Mouse (Mus musculus) intestine, embryonic 15.5 days (tissue): ENCODE data around the gene Dpysl5. TPM values are rescaled to one million over a fixed set of nuclear protein-coding genes. Genes with fewer than 3 reads are reported as not detected.

ENCODE experiments used
- ATAC-seq: fragments of 200-750 bp; cut with Nextera tagmentation; 2 replicates; pipeline ENCODE4 v1.8.0; 2017; ENCODE audit warnings: moderate TSS enrichment, moderate library complexity
- H3K27ac ChIP-seq: fragments of 300-500 bp; sonication (generic); 2 replicates; pipeline ENCODE4 v1.5.1; 2015; ENCODE audit warnings: mild to moderate bottlenecking, inconsistent platforms
- H3K27me3 ChIP-seq: fragments of 300-500 bp; sonication (generic); replicated peaks from 2 replicates; pipeline ENCODE4 v1.6.1; 2015; ENCODE audit warnings: inconsistent platforms
- H3K36me3 ChIP-seq: fragments of 300-500 bp; sonication (generic); 2 replicates; pipeline ENCODE4 v1.6.1; 2015; ENCODE audit warnings: inconsistent platforms
- H3K4me1 ChIP-seq: fragments of 300-500 bp; sonication (generic); replicated peaks from 2 replicates; pipeline ENCODE4 v1.6.1; 2015; ENCODE audit warnings: inconsistent platforms
- H3K4me2 ChIP-seq: fragments of 300-500 bp; sonication (generic); replicated peaks from 2 replicates; pipeline ENCODE4 v1.6.1; 2015; ENCODE audit warnings: mild to moderate bottlenecking, inconsistent platforms
- H3K4me3 ChIP-seq: fragments of 300-500 bp; sonication (generic); replicated peaks from 2 replicates; pipeline ENCODE4 v1.5.1; 2015; ENCODE audit warnings: inconsistent platforms
- H3K9ac ChIP-seq: fragments of 300-500 bp; sonication (generic); 2 replicates; pipeline ENCODE4 v1.6.1; 2015; ENCODE audit warnings: inconsistent platforms
- H3K9me3 ChIP-seq: fragments of 300-500 bp; sonication (generic); 2 replicates; pipeline ENCODE4 v1.6.1; 2016; ENCODE audit warnings: inconsistent platforms
- WGBS: fragments of 180-500 bp; shearing (Covaris S2); methylation state at CpG from one replicate; pipeline ENCODE4 v1.1.7; 2015; 5-methylcytosine and 5-hydroxymethylcytosine counted together
- polyA plus RNA-seq: library from polyadenylated mRNA; unstranded; fragments of >200 nt; fragmentation: Nextera tagmentation; extraction: Ambion mirVana; gene quantifications from 2 replicates; pipeline ENCODE4 v1.2.1, GENCODE M21; 2015

Gene Dpysl5
- polyA plus RNA-seq, 1 experiment from 2014 or later: 7.1 TPM

DNA sequence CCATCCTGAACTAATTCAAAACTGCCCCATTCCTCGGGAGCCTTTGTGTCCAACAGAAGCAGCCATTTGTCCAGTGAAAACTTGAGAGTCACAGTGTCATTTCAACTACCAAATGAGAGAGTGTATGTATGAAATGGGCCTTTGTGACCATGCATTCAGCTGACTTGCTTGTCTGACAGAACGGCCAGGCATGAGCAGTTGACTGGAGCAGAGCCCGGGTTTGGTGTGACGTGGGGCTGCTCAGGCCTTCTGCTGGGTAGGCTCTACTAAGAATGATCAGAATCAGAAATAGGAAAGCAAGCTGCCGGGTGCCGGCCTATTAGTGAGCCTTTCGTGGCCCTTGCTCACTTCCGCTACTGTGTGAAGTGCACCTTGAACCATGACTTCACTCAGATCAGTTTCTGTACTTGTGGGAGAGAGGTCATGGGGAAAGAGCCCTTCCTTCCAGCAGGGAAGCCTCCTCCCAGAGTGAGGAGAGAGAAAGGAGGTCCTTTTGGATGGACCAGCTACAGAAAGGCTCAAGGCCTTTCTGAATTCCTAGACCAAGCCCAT lies 107.5 kb downstream of the Dpysl5 start:
- H3K9me3 ChIP-seq: no peaks in the 10 kb centered on the region
- no peak overlapping the region for H3K4me3 ChIP-seq
- no peak overlapping the region for H3K27ac ChIP-seq
- H3K36me3 ChIP-seq: no peaks in the 10 kb centered on the region
- ATAC-seq: no peak
- H3K4me2 ChIP-seq: no peak overlapping the region
- 94% methylated on average over 8 of the region's 8 CpGs for WGBS
- no peak overlapping the region for H3K9ac ChIP-seq
- H3K27me3 ChIP-seq: no peaks in the 10 kb centered on the region
- peaks cover 5% of the 10 kb centered on the region for H3K4me1 ChIP-seq

DNA sequence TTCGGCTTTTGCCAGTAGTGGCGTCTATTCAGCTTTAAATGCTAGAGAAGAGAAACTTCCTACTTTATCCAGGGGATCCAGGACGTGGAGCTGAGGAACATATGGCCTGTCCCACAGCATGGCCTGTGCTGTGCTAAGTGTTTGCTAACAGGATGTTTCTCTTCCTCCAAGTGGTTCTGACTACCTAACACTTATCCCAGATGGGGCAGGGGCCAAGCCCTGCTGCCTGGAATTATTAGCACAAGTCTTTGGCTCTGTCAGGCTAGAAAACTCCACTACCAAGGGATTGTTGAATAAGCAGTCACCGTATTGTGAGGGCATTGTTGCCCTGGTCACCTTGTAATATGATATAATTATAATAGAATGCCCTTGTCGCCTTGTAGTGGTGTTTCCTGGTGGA lies 111.3 kb downstream of the Dpysl5 start:
- 73% methylated on average over 5 of the region's 5 CpGs for WGBS
- Histone ChIP-seq H3K9ac (no peak overlapping the region), H3K36me3 (no peaks in the 10 kb centered on the region), H3K4me1 (no peaks in the 10 kb centered on the region), H3K9me3 (no peaks in the 10 kb centered on the region), H3K27ac (no peak overlapping the region), H3K4me3 (no peak overlapping the region), H3K27me3 (no peaks in the 10 kb centered on the region), H3K4me2 (no peak overlapping the region)
- ATAC-seq: no peak

DNA sequence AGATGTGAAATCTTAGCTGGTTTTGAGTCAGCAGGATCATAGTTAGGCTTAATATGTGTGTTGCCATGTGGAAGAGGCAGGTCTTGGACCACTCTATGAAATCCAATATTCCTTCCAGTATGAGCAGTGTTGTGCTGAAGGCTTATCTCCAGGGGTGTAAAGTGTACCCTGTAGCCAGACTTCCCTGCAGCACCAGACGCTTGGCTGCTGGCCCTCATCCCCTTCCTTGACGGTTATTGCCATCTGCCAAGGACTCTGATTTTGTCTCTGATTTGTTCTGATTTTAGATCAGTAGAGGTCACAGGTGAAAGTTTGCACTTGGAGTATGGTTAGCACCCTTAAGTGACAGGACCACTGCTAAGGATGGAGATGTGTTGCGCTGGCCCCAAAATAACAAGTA lies 111.7 kb downstream of the Dpysl5 start:
- Histone ChIP-seq H3K27ac (no peak overlapping the region), H3K36me3 (no peaks in the 10 kb centered on the region), H3K4me2 (no peak overlapping the region), H3K4me1 (no peaks in the 10 kb centered on the region), H3K4me3 (no peak overlapping the region), H3K9ac (no peak overlapping the region), H3K27me3 (no peaks in the 10 kb centered on the region), H3K9me3 (no peaks in the 10 kb centered on the region)
- no peak for ATAC-seq
- 83% methylated on average over 3 of the region's 3 CpGs for WGBS

DNA sequence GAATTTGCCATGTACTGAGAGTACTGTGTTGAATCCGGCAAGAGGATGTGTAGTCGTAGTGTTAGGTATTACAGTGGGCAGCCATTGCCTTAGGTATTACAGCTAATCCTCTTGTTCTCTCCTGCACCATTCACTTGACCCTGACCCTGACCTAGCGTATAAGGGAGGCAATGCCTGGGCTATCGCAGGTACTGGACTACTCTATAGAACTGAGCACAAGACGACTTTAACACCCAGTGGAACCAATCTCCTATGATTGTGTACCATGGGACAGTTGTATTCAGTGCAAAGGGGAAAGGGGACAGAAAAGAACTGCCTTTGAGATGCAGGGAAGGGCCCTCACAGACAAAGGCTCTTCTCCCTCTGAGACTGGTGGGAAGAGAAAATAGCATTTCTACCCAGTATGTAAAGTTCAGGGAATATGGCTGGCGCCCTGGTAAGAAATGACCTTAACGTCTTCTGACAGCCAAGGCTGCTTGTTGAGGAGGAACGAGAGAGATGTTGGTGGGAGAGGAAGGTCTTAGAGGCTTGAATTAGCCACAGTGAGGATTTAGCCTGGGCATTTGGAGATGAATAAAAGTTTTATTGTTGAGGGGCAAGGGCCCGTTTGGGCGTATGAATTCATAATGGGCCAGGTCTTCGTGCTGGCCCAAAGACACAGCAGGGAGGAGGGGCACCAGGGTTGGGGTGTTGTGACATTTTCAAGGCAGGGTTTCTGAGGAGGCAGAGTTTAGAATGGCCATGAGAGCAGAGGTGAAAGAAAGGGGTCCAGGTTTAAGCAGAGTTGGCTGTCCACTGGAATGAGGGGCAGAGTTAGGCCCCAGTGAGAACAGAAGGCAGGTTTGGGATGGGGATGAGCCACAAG lies 113.0 kb downstream of the Dpysl5 start:
- ATAC-seq: no peak
- H3K4me2 ChIP-seq: no peak overlapping the region
- no peaks in the 10 kb centered on the region for H3K4me1 ChIP-seq
- H3K27ac ChIP-seq: no peak overlapping the region
- whole genome bisulfite sequencing: 88% methylated on average over 11 of the region's 11 CpGs
- no peak overlapping the region for H3K4me3 ChIP-seq
- no peak overlapping the region for H3K9ac ChIP-seq
- no peaks in the 10 kb centered on the region for H3K27me3 ChIP-seq
- H3K36me3 ChIP-seq: no peaks in the 10 kb centered on the region
- H3K9me3 ChIP-seq: no peaks in the 10 kb centered on the region

DNA sequence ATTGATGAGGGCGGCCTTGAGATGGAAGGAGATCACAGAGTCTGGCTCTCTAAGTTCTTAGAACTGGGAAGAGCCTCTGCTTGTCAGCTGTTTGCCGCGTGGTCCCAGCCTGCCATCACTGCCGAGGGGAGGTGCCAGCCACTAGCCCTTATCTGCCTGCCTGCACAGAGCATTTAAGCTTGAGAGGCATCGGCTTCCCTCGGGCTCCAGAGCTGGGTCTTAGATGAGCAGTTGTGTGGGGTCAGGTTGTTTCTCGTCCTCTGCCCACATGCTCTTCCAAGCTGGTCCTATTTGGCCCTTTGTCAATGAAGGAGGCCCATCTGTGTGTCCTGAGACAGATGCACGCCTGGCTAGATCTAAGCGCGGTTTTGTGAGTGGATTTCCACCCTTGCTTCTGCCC lies 113.8 kb downstream of the Dpysl5 start:
- H3K36me3 ChIP-seq: no peaks in the 10 kb centered on the region
- no peak overlapping the region for H3K27ac ChIP-seq
- no peaks in the 10 kb centered on the region for H3K27me3 ChIP-seq
- WGBS: 67% methylated on average over 10 of the region's 10 CpGs
- H3K9ac ChIP-seq: no peak overlapping the region
- H3K4me2 ChIP-seq: no peak overlapping the region
- H3K9me3 ChIP-seq: no peaks in the 10 kb centered on the region
- H3K4me1 ChIP-seq: no peaks in the 10 kb centered on the region
- H3K4me3 ChIP-seq: no peak overlapping the region
- no peak for ATAC-seq

DNA sequence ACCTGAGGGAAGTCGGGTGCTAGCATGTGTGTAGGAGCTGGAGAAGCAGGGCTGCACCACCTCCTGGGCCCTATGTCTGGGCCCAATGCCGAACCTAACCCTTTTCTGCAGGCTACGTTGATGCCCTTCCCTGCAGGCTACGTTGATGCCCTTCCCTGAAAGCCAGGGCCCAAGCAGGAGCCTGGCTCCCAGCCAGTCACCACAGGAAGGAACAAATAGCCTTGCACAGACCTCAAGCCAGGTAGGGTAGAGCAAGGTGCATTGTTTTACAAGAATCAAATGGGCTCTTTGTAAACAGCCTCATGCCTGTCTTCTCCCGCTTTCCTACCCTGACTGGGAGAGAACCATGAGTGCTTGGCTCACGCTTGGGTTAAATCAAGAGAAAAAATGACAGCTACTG lies 114.5 kb downstream of the Dpysl5 start:
- 79% methylated on average over 6 of the region's 6 CpGs for WGBS
- no peaks in the 10 kb centered on the region for H3K36me3 ChIP-seq
- H3K27me3 ChIP-seq: no peaks in the 10 kb centered on the region

DNA sequence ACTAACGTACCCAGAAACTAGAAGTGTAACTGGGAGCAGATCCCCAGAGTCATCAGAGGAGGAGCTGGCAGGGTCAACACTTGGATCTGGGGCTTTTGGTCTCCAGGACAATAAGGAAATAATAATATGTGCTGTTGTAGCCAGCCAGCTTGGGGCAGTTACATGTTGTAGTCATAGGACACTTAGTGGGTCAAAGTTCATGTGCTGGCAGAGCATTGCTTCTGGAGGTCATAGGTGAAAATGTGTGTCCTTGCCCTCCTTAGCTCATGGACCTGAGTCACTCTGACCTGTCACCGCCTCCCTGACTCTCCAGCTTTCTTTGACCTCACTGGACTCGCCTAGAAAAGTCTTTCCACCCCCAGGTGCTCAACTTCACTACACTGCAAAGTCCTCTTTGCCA lies 122.1 kb downstream of the Dpysl5 start:
- ATAC-seq: peak; percentile 53; the same call in 1 of the 2 replicates

More for the DNA sequence above, 114.5 kb downstream of the Dpysl5 start:
- no peaks in the 10 kb centered on the region for H3K4me1 ChIP-seq
- H3K4me3 ChIP-seq: no peak overlapping the region
- H3K4me2 ChIP-seq: no peak overlapping the region
- no peaks in the 10 kb centered on the region for H3K9me3 ChIP-seq
- ATAC-seq: no peak
- no peak overlapping the region for H3K27ac ChIP-seq
- H3K9ac ChIP-seq: no peak overlapping the region

DNA sequence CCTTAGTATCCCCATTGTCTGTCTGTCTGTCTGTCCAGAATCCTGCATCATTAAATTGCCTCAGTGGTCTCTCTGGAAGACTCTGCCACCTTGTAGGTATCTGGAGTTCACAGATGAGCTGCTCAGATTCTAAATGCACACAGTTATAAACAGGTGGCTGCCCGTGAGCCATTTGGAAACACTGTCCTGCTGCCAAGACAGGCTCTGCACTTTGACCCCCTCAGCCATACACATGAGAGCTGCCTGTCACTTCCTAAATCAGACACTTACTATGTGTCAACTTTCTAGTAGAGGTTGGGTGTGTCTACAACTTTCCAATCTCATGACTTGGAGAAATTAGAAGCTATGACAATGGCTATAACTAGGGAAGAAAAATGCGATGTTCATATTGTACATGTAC lies 128.4 kb downstream of the Dpysl5 start:
- H3K4me2 ChIP-seq: no peak overlapping the region
- no peak overlapping the region for H3K9ac ChIP-seq
- ATAC-seq: no peak
- no peaks in the 10 kb centered on the region for H3K9me3 ChIP-seq
- WGBS: 69% methylated on average over 2 of the region's 2 CpGs
- H3K36me3 ChIP-seq: no peaks in the 10 kb centered on the region
- no peak overlapping the region for H3K4me3 ChIP-seq
- no peak overlapping the region for H3K27ac ChIP-seq
- no peaks in the 10 kb centered on the region for H3K4me1 ChIP-seq
- H3K27me3 ChIP-seq: no peaks in the 10 kb centered on the region

More for the DNA sequence above, 122.1 kb downstream of the Dpysl5 start:
- Histone ChIP-seq H3K27me3 (no peaks in the 10 kb centered on the region), H3K27ac (no peak overlapping the region), H3K4me3 (no peak overlapping the region), H3K4me2 (no peak overlapping the region), H3K9me3 (no peaks in the 10 kb centered on the region), H3K4me1 (no peaks in the 10 kb centered on the region), H3K9ac (no peak overlapping the region), H3K36me3 (no peaks in the 10 kb centered on the region)
- WGBS: 87% methylated on average over 3 of the region's 3 CpGs

DNA sequence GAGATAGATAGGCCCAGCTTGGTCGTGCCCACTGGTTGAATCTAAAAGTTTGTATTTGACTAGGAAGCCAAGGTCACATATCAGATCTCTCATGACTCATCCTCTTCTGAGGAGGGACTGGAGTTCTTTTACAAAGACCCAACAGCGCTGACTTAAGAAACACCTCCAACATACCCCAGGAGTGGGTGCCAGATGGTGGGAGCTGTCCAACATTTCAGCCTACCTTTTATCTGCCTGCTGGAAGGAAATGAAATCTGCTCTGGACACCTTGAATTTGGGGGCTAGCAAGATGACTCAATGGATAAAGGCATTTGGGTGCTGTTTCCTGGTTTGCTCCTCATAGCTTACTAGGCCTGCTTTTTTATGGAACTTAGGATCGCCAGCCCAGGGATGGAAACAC lies 130.5 kb downstream of the Dpysl5 start:
- ATAC-seq: no peak
- no peak overlapping the region for H3K9ac ChIP-seq
- 46% methylated on average over 3 of the region's 3 CpGs for WGBS

More for the DNA sequence above, 130.5 kb downstream of the Dpysl5 start:
- no peak overlapping the region for H3K4me2 ChIP-seq
- no peak overlapping the region for H3K27ac ChIP-seq
- no peaks in the 10 kb centered on the region for H3K4me1 ChIP-seq
- H3K4me3 ChIP-seq: no peak overlapping the region
- H3K36me3 ChIP-seq: no peaks in the 10 kb centered on the region
- no peaks in the 10 kb centered on the region for H3K9me3 ChIP-seq
- no peaks in the 10 kb centered on the region for H3K27me3 ChIP-seq

Other genes starting within 250 kb of the Dpysl5 start
- gene Otof, start 249.6 kb upstream of the Dpysl5 start, polyA plus RNA-seq: 0.66 and 0.84 TPM in 2 replicates
- gene 1700001C02Rik, start 245.5 kb upstream of the Dpysl5 start, polyA plus RNA-seq: not detected in 2 replicates
- not detected in 2 replicates for gene Cib4, start 165.7 kb upstream of the Dpysl5 start, polyA plus RNA-seq
- 24.4 and 24.9 TPM in 2 replicates for gene Kcnk3, start 123.4 kb upstream of the Dpysl5 start, polyA plus RNA-seq
- 36.8 and 40.4 TPM in 2 replicates for gene Slc35f6, start 63.6 kb upstream of the Dpysl5 start, polyA plus RNA-seq
- 216 and 224 TPM in 2 replicates for gene Cenpa, start 44.8 kb upstream of the Dpysl5 start, polyA plus RNA-seq
- 17.4 and 17.5 TPM in 2 replicates for gene Mapre3, start 103.1 kb downstream of the Dpysl5 start, polyA plus RNA-seq
- gene Tmem214, start 156.4 kb downstream of the Dpysl5 start, polyA plus RNA-seq: 72.3 and 76.3 TPM in 2 replicates
- gene Agbl5, start 177.1 kb downstream of the Dpysl5 start, polyA plus RNA-seq: 13.9 and 16.4 TPM in 2 replicates
- 449 and 476 TPM in 2 replicates for gene Ost4, start 196.2 kb downstream of the Dpysl5 start, polyA plus RNA-seq
- 183 and 190 TPM in 2 replicates for gene Emilin1, start 201.8 kb downstream of the Dpysl5 start, polyA plus RNA-seq
- gene Khk, start 209.9 kb downstream of the Dpysl5 start, polyA plus RNA-seq: 23.3 and 26.9 TPM in 2 replicates
- gene Cgref1, start 234.0 kb downstream of the Dpysl5 start, polyA plus RNA-seq: 36.1 and 42.8 TPM in 2 replicates
- 166 and 192 TPM in 2 replicates for gene Preb, start 248.8 kb downstream of the Dpysl5 start, polyA plus RNA-seq